Mouse (Mus musculus) kidney, postnatal 4 days (tissue): Measurements from ENCODE around the gene Def6.

Source experiments
- DNase-seq, 2 experiments: peaks; one replicate each; pipeline ENCODE4 v3.0.0; 2021; ENCODE audit warnings: mixed read lengths in 2 of 2

Def6 gene

GRCm38 (mm10) chr17:28277721-28278120 is 70.1 kb downstream of the Def6 start:
- DNase-seq = no peak

- no peak for DNase-seq
These were observed 70.6 kb downstream of the Def6 start for GRCm38 (mm10) chr17:28278156-28278555.
